In genomic region chr11:70313833-70314232, GRCm38 (mm10) we compare ENCODE assay signal across 8 mouse cellular contexts. TPM values are rescaled to one million over a fixed set of nuclear protein-coding genes. Genes with fewer than 3 reads are reported as not detected.
DNase-seq lines count a peak whose midpoint lies in the region; ATAC-seq and TF ChIP-seq lines count a peak whose summit lies in the region.

No protein-coding gene starts in this region.

- H3K4me2 ChIP-seq in forebrain, embryonic 14.5 days (ENCODE audit: low read length), result no peak overlapping the region
- no peak overlapping the region for H3K4me2 ChIP-seq in forebrain, embryonic 16.5 days (ENCODE audit: low read length)

- no peak overlapping the region for H3K27ac ChIP-seq in forebrain, embryonic 14.5 days (ENCODE audit: low read depth, low read length)
- no peak overlapping the region for H3K27ac ChIP-seq in forebrain, embryonic 16.5 days (ENCODE audit: low read length)
- no peak overlapping the region for H3K27ac ChIP-seq in testis, adult 2 months (ENCODE audit: control insufficient read depth, insufficient read depth, low read depth, low read length)

- H3K4me1 ChIP-seq in forebrain, embryonic 14.5 days (ENCODE audit: control insufficient read depth, insufficient read depth, low read length), result no peaks in the 10 kb centered on the region
- no peaks in the 10 kb centered on the region for H3K4me1 ChIP-seq in forebrain, embryonic 16.5 days (replicated peaks; ENCODE audit: control insufficient read depth, insufficient read depth, low read length)
- H3K4me1 ChIP-seq in testis, adult 2 months (ENCODE audit: control insufficient read depth, insufficient read depth, low read length), result no peaks in the 10 kb centered on the region

- TF ChIP-seq CTCF in testis, adult 2 months (IDR thresholded peaks at IDR 0.05; ENCODE audit: control insufficient read depth, insufficient read depth, insufficient replicate concordance, low read depth, low read length), result peak; percentile 36; the same call in 1 of the 2 replicates

- H3K27me3 ChIP-seq in forebrain, embryonic 14.5 days (replicated peaks; ENCODE audit: control insufficient read depth, insufficient read depth, low read length), result no peaks in the 10 kb centered on the region
- no peaks in the 10 kb centered on the region for H3K27me3 ChIP-seq in forebrain, embryonic 16.5 days (replicated peaks; ENCODE audit: control insufficient read depth, insufficient read depth, low read length)
- H3K27me3 ChIP-seq in testis, adult 2 months (ENCODE audit: control insufficient read depth, insufficient read depth, low read length), result no peaks in the 10 kb centered on the region

- H3K36me3 ChIP-seq in forebrain, embryonic 14.5 days (ENCODE audit: control insufficient read depth, insufficient read depth, low read length), result no peaks in the 10 kb centered on the region
- H3K36me3 ChIP-seq in forebrain, embryonic 16.5 days (ENCODE audit: control insufficient read depth, insufficient read depth), result no peaks in the 10 kb centered on the region
- H3K36me3 ChIP-seq in testis, adult 2 months (ENCODE audit: control insufficient read depth, insufficient read depth, low read length), result no peaks in the 10 kb centered on the region

- no peak overlapping the region for H3K9ac ChIP-seq in forebrain, embryonic 14.5 days (ENCODE audit: low read length)
- H3K9ac ChIP-seq in forebrain, embryonic 16.5 days (replicated peaks; ENCODE audit: low read depth, low read length), result no peak overlapping the region

- WGBS in forebrain, embryonic 14.5 days, result 43% methylated on average over 7 of the region's 7 CpGs
- WGBS in forebrain, embryonic 16.5 days, result 42% methylated on average over 7 of the region's 7 CpGs

- H3K4me3 ChIP-seq in forebrain, embryonic 14.5 days (ENCODE audit: low read depth, low read length), result no peak overlapping the region
- no peak overlapping the region for H3K4me3 ChIP-seq in forebrain, embryonic 16.5 days (replicated peaks; ENCODE audit: low read length)
- no peak overlapping the region for H3K4me3 ChIP-seq in testis, adult 2 months (ENCODE audit: control insufficient read depth, low read depth, low read length)

- peak; percentile 13 for DNase-seq in forebrain, embryonic 14.5 days (ENCODE audit: low spot score)
- DNase-seq in testis, postnatal 10 days (ENCODE audit: low spot score), result no peak
- peak; percentile 44 for DNase-seq in embryo, embryonic 11 days
- peak; percentile 68 for DNase-seq in thymus, postnatal 4 days
- DNase-seq in left cerebral cortex, adult 9 months (ENCODE audit: low spot score in 2 of 2), result no peak
- DNase-seq in ovary, postnatal 14 days (ENCODE audit: low spot score), result no peak

- no peak for TF ChIP-seq POLR2A in testis, adult 2 months (IDR thresholded peaks at IDR 0.05; ENCODE audit: control insufficient read depth, low read depth, low read length)

- no peaks in the 10 kb centered on the region for H3K9me3 ChIP-seq in forebrain, embryonic 14.5 days (replicated peaks; ENCODE audit: control insufficient read depth, low read length)
- no peaks in the 10 kb centered on the region for H3K9me3 ChIP-seq in forebrain, embryonic 16.5 days (ENCODE audit: control insufficient read depth, low read length)

- ATAC-seq in forebrain, embryonic 14.5 days, result no peak
- ATAC-seq in forebrain, embryonic 16.5 days, result no peak

RNA-seq across cellular contexts. Expression of gene Alox12e, which starts 8.6 kb away (rescaled TPM):
- polyA plus RNA-seq in forebrain, embryonic 14.5 days (2014; fragmentation: Nextera tagmentation; extraction: Ambion mirVana), result not detected in 2 replicates
- polyA plus RNA-seq in forebrain, embryonic 16.5 days (2015; fragmentation: Nextera tagmentation; extraction: Ambion mirVana), result not detected in 2 replicates
- polyA plus RNA-seq in testis, adult 2 months (2012; rRNA removed), result 0.12 TPM in 1 of 2 replicates, not detected in the other

RNA-seq across cellular contexts. Expression of gene Alox15, which starts 38.0 kb away (rescaled TPM):
- not detected in 2 replicates for polyA plus RNA-seq in forebrain, embryonic 14.5 days (2014; fragmentation: Nextera tagmentation; extraction: Ambion mirVana)
- polyA plus RNA-seq in forebrain, embryonic 16.5 days (2015; fragmentation: Nextera tagmentation; extraction: Ambion mirVana), result not detected in 2 replicates
- polyA plus RNA-seq in testis, adult 2 months (2012; rRNA removed), result 0.52 and 1.3 TPM in 2 replicates

RNA-seq across cellular contexts. Expression of gene Alox12, which starts 58.7 kb away (rescaled TPM):
- 0.36 and 1.1 TPM in 2 replicates for polyA plus RNA-seq in forebrain, embryonic 14.5 days (2014; fragmentation: Nextera tagmentation; extraction: Ambion mirVana)
- polyA plus RNA-seq in forebrain, embryonic 16.5 days (2015; fragmentation: Nextera tagmentation; extraction: Ambion mirVana), result 0.42 and 0.82 TPM in 2 replicates
- 4.2 and 4.8 TPM in 2 replicates for polyA plus RNA-seq in testis, adult 2 months (2012; rRNA removed)

Comparison
In these comparisons a context has a peak if more than half of its experiments do, and no peak if none do; other contexts are left out.
1. DNase-seq: peak in forebrain, embryonic 14.5 days (single experiment), embryo, embryonic 11 days (single experiment) and thymus, postnatal 4 days (single experiment); none in testis, postnatal 10 days (single experiment), left cerebral cortex, adult 9 months (0 of 2) and ovary, postnatal 14 days (single experiment).